Mouse (Mus musculus): ENCODE results near the gene Cdkal1.

Cdkal1 gene

DNA sequence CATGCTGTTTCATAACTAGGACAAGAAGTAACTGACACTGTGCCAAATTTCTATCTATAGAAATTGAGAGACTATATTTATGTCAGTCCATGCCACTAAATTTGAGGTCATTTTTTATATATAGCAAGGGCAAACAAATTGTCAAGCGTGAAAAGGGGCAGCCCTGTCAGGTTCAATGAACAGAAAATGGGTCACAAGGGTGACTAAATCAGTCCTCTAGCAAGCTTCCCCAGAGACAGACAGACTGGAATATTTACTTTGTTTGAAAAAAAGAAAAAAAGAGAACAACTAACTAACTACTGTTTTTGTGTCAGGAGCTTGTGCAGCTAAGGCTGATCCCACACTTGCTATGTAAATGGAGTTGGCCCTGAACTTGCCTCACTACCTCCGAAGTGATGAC lies 355.7 kb downstream of the Cdkal1 start:
- no peak for DNase-seq (ENCODE audit: low spot score)

DNA sequence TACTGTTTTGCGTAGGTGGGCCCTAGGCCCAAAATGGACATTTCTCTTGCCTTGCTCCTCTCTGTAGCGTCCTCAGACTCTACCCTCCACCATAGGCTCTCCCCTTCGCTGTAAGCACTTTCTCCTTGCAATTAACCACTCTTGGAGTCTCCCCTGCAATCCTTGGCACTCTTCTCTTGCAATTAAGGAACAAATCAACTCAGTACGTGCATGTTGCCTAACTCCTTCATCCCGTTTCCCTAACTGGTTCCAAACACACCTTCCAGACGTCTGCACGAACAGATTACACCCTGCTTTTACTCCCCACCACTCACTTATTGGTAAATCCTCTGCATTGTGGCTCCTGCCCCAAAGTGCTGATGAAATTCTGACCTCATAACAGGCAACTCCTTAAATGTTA lies 358.2 kb downstream of the Cdkal1 start:
- no peak for DNase-seq (ENCODE audit: low spot score)

DNA sequence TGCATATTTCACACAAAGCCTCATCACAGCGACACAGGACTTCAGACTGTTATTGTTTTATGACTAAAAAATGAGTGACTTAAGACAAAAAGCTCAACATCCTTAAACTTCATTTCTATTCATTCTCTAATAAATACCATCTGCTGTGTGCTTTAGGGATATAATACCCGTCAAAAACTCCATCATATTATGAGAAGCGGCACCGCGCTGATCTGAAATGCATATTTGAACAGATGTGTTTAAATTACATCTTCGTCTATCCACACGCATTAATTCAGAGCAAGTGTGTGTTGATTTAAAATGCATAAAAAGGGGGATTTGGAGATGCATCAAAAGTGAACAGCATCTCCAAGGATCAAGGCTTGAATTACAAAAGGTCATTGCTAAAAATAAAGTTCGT lies 365.1 kb downstream of the Cdkal1 start:
- DNase-seq (ENCODE audit: low spot score) = no peak

DNA sequence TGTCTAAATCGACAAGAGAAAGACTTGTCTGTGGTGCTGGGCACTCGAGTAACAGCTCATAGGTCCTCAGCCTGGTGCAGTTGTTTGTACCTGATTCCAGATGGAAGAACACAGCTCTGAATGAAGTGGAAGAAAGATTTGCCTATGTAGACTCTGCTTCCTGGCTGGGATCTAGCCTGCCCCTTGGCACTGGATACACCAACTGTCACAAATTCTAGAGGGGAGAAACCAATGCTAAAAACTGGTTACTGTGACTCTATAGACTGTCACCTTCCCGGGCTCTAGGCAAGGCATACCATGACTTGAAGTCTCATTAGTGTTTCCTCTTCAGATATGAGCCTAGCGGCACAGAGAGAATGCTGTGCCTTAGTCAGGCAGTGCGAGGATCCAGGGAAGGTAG lies 366.0 kb downstream of the Cdkal1 start:
- DNase-seq (ENCODE audit: low spot score) = no peak

DNA sequence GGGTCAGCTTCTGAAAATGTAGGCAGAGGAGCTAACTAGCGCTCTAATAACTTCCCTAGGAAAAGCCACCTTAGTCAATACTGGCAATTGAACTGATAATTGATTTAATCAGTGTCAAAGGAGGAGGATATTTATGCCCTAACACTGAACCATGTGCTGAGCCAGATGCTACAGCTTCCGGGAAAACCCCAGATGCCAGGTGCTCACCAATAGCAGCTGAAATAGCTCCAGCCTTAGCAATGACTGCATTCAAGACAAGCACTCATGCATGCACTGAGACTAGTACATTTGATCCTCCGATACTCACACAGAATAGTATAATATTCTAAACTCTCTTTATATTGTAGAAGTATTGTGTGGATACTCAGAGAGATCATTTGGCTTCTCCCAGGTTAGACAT lies 368.8 kb downstream of the Cdkal1 start:
- DNase-seq (ENCODE audit: low spot score) = no peak

DNA sequence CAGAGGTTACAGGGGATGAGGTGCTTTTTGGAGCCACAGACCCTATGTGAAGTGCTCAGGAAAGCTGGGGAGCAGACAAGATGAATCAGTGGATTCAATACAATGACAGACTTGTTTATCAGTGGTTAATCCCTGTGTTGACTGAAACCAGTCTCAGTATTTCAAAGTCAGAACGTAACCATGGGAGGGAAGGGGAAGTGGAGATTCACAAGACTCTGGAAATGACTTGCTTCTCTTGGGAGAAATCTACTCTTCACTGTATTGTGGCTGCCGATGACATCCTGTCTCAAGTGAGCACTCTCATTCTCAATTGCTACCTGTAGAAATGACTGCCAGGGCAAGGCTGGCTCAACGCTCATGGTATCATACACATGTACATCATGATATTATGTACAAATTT lies 371.5 kb downstream of the Cdkal1 start:
- DNase-seq (ENCODE audit: low spot score) = no peak

DNA sequence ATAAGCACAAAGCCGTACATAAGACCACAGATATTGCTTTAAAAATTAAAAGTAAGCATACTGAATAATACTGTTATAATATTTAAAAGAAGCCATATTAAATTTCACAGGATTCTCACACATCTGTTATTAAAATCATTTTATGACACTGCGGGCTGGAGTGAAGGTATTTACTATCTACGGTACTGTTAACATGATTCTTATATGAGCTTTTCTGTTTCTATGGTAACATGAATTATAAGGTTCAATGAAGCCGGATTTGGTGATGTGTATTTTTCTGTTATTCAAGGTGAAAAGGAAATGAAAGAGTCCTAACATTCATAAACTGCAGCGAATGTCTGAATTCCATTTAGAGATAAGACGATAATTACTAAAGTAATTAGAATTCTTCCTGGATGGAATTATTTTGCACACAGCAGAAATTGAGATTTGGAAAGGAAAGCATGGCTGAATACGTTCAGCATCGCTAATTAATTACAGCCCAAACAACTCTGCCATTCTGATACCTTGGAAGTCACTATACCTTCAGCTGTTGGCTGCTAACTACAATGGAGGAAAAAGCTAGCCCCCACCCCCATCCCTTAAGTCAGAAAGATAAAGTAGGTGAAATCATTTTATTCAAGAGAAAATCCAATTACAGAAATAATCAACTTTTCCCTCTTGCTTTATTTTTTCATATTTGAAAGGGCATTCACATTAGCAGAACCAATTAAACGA lies 373.2 kb downstream of the Cdkal1 start:
- DNase-seq (ENCODE audit: low spot score) = no peak

DNA sequence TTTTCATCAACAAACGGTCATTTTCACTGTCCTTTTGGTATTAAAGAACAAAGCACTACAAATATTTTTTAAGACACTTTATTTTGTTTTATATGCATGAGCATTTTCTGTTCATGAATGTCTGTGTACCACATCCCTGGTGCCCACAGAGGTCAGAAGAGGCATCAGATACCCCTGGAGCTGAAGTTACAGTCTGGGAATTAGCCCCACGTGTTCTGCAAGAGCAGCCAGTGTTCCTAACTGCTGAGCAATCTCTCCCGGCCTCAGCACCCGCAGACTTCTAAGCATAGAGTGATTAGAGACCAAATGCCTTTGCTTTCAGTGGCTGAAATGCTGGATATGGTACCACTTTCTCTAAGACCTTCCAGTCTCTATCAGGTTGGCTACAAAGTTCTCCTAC lies 379.1 kb downstream of the Cdkal1 start:
- DNase-seq (ENCODE audit: low spot score) = no peak

DNA sequence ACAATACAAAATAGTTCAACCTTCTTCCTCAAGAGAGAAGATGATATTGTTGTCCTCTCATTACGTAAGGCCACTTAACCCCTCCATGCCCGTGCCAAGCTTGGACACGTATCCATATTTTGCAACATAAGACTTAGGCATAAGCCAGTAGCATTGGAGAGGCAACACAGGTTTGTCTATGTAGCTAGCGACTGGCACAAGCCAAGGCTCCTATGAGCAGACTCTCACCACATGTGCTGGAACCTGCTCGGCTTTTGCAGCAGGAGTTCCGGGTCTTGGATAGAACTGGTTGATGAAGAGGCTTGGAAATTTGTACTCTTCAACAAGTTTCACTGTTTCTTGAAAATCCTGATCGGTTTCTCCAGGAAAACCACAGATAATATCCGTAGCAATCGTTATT lies 381.2 kb downstream of the Cdkal1 start:
- no peak for DNase-seq (ENCODE audit: low spot score)

DNA sequence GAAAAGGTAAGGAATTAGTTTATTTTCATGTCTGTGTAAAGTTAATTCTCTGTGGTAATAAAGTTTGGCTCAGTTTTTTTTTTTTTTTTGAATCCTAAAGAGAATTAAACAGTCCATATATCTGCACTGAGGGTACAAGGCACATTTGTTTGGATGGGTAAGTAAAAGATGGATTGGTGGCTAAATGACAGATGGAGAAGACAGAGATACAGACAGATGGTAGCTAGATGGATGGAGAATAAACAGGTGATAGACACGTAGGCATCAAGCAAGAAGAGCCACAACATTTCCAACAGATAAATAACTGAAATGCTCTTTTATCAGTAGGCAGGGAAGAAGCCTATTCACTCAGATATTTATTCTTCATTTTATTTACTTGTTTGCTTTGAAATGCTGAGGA lies 381.7 kb downstream of the Cdkal1 start:
- DNase-seq (ENCODE audit: low spot score) = no peak

DNA sequence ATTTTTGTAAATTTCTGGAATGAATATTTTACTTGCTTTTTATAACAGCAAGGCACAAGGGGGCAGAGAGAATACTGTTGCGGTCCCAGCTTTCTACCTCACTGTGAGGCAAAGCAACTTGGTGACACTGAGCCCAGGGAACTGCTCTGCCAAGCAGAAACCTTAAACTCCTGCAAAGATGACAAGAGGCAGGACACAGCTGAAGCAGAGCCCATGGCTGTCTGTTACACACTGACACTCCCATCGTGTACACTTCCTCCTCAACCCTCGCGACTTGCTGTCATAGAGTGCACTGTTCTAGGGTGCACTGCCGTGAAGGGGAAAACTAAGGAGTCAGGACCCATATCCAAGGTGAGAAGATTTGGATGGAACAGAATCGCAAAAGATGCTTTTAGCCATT lies 393.2 kb downstream of the Cdkal1 start:
- no peak for DNase-seq (ENCODE audit: low spot score)

DNA sequence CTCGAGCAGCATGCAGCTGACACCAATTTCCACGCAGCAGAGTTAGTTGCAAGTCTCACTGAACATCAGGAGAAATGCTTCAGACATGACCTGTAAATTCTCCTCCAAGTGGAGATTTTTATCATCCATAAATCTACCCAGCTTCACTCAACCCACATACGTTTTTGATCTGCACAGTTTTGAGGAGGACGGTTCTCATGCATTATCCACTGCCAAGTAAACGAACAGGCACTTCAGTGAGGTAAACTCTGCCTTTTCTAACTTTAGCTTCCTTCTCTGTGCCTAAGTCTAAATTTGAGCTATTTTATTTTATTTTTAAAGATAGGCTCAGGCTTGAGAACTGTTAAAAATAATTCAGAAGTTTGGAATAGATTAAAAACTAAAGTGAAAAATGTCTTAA lies 394.7 kb downstream of the Cdkal1 start:
- no peak for DNase-seq (ENCODE audit: low spot score)

DNA sequence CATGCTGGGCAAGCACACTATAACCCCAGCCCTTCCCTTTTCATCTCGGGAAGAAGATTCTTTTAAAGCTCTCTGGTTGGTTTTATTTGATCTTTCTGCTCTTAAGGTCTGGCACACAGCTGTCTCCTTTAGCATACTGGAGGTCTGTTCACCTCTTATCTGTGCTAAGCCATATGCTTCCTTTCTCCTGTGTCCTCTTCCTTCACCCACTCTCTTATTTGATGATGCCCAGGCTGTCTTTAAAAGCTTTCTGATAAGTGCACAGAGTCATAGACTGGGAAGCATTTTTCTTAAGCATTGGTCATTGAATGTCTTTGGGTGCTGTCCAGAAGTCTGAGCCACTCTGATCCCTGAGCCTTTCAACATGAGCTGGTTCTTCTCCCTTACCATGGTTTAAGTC lies 397.1 kb downstream of the Cdkal1 start:
- no peak for DNase-seq (ENCODE audit: low spot score)

DNA sequence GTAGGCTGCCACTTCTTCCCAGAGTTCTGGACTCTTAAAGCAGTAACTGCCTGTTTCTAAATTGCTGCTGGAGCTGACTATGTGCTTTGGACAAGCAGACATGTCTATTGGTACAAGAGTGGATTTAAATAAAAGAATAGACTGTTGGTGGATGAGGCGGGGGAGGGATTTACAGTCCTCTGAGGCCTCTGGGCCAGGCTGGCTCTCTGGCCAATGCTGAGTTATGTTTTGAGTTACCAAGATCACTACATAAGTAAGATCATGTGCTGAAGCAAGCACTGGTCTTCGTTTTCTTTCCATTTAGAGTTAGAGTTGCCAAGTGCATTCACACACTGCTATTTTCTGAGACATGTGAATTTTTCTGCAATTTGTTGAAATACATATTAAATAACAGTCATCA lies 418.4 kb downstream of the Cdkal1 start:
- DNase-seq (ENCODE audit: low spot score) = no peak

DNA sequence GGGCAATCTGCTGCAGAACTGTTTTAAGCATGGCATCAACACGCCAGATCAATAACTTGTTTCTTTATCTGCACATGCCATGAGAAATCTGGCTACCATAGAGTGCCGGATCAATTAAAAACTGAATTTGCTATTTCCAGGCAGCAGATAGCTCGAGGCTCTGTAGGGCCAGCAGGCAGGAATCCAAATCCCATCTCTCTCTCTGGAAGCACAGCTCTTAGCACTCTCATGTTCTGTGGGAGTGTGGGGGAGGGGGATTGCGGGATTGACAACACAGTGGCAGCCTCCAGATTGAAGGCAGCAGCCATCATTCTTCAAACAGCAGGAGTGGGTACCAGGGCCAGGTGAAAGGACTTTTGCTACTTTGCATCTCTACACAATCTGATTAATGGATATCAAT lies 420.7 kb downstream of the Cdkal1 start:
- no peak for DNase-seq (ENCODE audit: low spot score)

DNA sequence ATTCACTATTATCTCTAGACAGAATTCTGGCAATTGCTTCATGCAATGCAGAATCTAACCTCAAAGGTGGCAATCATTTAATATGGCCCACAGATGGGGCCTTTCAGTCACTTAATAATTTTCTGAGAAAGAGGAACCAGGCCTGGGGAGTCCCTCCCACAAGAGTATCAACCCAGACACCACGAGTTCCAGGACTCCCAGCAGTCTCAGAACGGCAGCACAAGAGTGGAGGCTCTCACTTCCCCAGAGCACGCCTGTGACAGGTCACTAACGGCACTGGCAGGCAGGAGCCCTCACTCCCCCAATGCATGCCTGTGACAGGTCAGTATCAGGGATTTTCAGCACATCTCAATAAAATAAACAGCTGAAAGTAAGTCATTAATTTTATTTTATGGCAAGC lies 424.6 kb downstream of the Cdkal1 start:
- no peak for DNase-seq (ENCODE audit: low spot score)

DNA sequence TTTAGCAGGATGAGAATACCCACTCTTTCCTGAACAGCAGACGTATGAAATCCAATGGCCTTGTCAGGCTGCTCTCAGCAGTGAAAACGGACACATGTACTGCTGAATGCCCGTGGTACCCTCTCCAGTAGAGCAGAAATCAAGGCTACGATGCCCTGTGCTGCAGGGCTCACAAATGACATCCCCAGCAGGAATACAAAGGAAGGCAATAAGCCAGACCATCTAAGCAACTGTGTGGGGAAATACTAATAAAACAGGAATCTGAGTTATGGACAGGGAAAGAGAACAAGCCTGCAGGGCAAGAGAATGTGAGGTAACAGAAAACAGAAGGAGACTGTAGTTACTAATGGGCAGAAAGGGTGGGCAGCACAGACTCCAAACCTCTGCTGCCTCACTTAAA lies 425.6 kb downstream of the Cdkal1 start:
- no peak for DNase-seq (ENCODE audit: low spot score)

DNA sequence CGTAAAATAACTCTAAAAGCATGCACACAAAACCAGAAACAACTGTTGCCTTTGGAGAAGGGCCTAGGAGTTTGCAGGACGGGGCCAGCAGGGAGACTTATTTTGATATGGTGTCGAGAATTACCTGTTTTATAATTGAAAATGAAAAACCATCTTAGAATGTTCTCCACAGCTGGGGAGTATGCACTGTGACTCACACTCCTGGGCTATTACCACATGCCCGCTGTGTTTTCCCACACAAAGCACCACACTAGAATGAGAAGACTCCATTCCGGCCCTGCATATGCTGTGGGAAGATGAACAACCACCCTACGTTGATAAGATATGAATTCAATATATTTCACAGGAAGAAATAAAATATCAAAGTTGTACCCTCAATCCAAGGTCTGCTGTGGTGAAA lies 426.3 kb downstream of the Cdkal1 start:
- no peak for DNase-seq (ENCODE audit: low spot score)

DNA sequence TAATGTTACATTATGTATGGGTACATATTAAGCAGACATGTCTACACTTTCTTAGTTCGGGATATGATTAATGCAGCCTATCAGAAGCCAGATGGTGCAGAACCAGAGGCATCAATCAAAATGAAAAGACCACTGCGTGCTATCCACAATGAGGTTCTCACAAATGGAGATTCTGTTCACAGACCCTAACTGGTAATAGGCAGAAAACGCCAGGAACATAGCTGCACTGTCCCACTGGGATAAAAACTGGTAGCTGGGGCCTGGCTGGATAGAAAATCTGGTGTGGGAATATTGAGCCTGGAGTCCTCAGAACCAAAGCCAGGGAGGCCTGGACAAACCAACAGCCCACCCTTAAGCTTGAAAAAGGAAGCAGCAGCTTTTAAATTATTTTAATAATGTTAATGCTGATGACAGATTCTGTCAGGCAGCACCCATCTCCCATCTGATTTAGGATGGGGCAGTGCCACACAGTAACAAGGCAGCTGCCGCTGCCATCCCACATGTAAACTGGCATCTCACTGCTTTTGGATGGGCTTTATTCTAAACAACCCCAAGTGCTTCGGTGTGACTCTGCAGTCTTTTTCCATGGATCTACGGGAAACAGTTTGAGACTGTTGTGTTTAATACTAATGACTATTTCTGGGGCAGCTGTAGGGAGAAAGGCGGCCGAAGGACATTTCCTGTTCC lies 438.9 kb downstream of the Cdkal1 start:
- no peak for DNase-seq (ENCODE audit: low spot score)

DNA sequence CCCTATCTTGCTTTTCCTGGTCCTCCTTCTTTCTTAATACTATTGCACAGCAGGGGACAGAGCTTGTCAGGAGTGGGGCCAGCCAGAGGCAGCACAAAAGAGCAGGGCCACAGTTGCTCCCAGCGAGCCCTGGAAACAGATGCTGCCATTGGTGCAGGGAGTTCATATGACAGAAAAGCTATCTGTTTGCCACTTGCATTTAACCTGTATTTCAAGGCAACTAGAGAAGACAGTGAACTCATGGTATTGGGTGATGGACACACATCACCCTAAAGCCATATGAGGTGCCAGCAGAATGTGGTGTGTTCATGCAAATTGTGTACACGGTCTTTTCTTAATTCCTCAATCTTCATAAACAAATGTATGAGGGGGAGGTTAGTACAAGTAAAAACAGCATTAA lies 439.5 kb downstream of the Cdkal1 start:
- no peak for DNase-seq (ENCODE audit: low spot score)

DNA sequence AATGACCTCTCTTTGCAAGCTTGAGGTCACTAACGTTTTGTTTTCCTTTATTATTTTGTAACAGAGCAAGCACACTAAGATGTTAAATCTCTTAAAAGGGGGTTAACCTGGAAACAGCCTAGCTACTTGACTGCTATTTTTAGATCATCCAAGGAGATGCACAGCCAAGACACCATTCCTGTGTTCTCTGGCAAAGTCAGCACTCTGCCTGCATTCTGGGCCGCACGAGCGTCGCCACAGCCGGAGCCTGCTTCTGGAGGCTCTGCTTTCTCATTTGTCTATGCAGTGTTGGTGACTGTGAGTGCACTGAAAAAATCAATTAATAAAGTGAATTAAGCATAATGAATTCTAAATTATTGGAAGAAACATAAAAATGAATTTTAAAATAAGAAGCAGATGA lies 440.6 kb downstream of the Cdkal1 start:
- no peak for DNase-seq (ENCODE audit: low spot score)

DNA sequence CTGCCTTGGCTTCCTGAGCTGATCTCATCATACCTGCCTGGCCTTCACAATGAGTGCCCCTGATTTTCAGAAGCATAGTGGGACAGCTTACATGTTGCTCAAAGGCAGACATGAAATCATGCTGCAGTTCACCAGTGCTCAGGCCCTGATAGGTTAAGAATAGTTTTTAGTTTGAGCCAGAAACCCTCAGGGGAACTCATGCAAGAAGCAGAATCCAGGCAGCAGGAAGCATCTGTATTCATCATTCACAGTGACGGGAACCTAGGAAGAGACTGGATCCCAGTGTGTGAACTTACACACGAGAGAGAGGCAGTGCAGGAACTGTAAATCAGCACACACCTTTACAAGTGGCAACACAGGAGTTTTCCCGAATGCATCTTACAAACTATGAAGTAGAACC lies 441.0 kb downstream of the Cdkal1 start:
- DNase-seq (ENCODE audit: low spot score) = no peak

DNA sequence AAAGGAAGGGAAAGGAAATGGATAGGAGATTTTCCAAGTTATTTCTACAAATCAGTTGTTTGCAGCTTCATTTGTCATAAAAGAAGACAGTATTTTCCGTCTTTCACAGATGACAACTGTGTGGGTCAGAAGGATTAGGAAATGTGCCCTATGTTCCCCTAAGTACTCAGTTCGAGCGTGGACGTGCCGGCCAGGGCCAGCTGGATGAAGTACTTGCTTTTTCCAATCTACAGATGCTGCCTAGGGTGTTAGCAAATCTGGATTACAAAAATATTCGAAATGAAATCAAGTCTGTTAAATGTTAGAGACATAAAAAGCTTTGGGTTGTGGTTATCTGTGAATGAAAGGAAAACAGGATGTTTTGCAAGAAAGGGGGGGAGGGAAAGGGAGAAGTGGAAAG lies 444.3 kb downstream of the Cdkal1 start:
- no peak for DNase-seq (ENCODE audit: low spot score)

DNA sequence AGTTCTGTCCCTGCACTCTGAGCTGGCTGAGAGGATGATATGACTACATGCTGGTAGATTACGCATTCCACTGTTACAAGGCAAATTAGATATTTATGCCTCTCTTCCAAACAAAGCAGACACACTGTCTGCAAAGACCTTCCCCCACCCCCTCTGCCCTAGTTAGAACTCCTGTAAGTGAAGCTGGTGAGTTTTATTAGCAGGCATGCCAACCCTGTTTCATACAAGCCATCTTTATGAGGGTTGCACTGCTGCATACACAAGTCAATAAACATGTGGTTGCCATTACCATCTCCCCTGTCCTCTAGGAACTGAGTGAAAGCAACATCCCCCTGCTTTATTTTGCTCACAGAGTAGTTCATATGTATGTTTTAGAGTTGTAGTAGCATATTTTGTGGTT lies 447.9 kb downstream of the Cdkal1 start:
- DNase-seq (ENCODE audit: low spot score) = no peak
